Comparison of ENCODE assay signal across 8 mouse cellular contexts in the genomic region with DNA sequence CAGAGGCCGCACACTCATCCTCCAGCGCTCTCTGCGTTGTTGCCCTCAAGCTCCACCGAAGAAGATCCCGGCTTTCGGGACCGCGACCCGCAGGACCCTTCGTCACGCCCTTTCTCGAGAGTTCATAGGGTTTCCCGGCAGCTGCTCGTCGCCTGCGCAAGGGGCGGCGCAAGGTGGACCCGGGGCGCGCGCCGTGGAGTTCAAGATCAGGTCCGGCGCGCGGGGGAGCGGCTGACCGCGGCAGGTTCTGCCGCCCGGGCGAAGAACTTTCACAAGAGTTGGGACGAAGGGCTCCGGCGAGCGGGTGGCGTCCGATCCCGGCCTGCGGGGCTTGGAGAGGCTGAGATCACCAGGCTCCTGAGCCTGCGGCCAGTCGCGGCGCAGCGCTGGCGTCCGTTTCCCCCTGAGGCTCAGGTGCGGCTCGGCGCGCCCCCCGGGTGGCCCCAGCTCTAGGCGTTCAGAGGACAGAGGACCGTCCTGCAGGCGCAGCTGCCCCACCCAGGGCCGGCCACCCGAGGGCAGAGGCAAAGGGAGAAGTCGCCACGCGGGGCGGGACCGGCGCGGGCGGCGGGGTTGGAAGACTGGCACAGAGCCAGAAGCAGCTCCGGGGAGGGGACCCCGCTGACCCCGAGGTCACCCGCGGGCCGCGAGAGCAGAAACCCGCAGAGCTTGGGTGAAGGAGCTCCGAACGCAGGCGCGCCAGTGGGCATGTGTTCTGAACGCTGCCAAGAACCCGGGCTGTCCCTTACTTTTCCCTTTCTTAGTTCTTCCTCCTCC. TPM values are rescaled to one million over a fixed set of nuclear protein-coding genes. Genes with fewer than 3 reads are reported as not detected.
A peak's percentile ranks its signal among the peaks of the same experiment; 100 is the strongest.
DNase-seq lines count a peak whose midpoint lies in the region; ATAC-seq and TF ChIP-seq lines count a peak whose summit lies in the region.

A gene (minus strand): TSS at position 719 of the 777 bp plus-strand sequence.

- peaks cover 6% of the 10 kb centered on the region for H3K27me3 ChIP-seq in embryonic facial prominence, embryonic 11.5 days (ENCODE audit: control insufficient read depth, insufficient read depth, low read length)
- 0 out of 2 replicates have a peak, but pooled peaks cover 6% of the 10 kb centered on the region for H3K27me3 ChIP-seq in heart, embryonic 12.5 days (replicated peaks)
- H3K27me3 ChIP-seq in kidney, embryonic 15.5 days, result peaks cover 23% of the 10 kb centered on the region
- H3K27me3 ChIP-seq in lung, postnatal 0 days (replicated peaks; ENCODE audit: insufficient read depth, low read length), result no peaks in the 10 kb centered on the region

- WGBS in embryonic facial prominence, embryonic 11.5 days, result under 1% methylated on average over 71 of the region's 81 CpGs
- under 1% methylated on average over 81 of the region's 81 CpGs for WGBS in heart, embryonic 12.5 days
- WGBS in kidney, embryonic 15.5 days, result under 1% methylated on average over 81 of the region's 81 CpGs
- WGBS in lung, postnatal 0 days, result under 1% methylated on average over 65 of the region's 81 CpGs

- no peak within 1 kb of the TSS for H3K27ac ChIP-seq in left cerebral cortex, adult 2 months
- H3K27ac ChIP-seq in embryonic facial prominence, embryonic 11.5 days (replicated peaks; ENCODE audit: low read depth, low read length), result no peak within 1 kb of the TSS
- H3K27ac ChIP-seq in heart, embryonic 12.5 days (ENCODE audit: poor library complexity, severe bottlenecking), result peak within 1 kb of the TSS; percentile 49
- peak within 1 kb of the TSS; percentile 80 for H3K27ac ChIP-seq in kidney, embryonic 15.5 days
- peak within 1 kb of the TSS; percentile 66 for H3K27ac ChIP-seq in lung, postnatal 0 days (ENCODE audit: low read length)

- ATAC-seq in embryonic facial prominence, embryonic 11.5 days (replicated peaks; ENCODE audit: insufficient number of reproducible peaks, low FRiP score, low TSS enrichment, low read depth), result peak; percentile 74
- ATAC-seq in heart, embryonic 12.5 days (ENCODE audit: insufficient number of reproducible peaks, low FRiP score), result peak; percentile 80
- peak; percentile 85 for ATAC-seq in kidney, embryonic 15.5 days (replicated peaks; ENCODE audit: low FRiP score)
- peak; percentile 82 for ATAC-seq in lung, postnatal 0 days

- no peaks in the 10 kb centered on the region for H3K4me1 ChIP-seq in embryonic facial prominence, embryonic 11.5 days (ENCODE audit: control insufficient read depth, insufficient read depth, low read length)
- H3K4me1 ChIP-seq in heart, embryonic 12.5 days (replicated peaks), result 0 out of 2 replicates have a peak, but pooled peaks cover 3% of the 10 kb centered on the region
- peaks cover 6% of the 10 kb centered on the region; the same call in 1 of the 2 replicates for H3K4me1 ChIP-seq in kidney, embryonic 15.5 days
- H3K4me1 ChIP-seq in lung, postnatal 0 days (ENCODE audit: insufficient read depth, low read depth, low read length), result peaks cover 3% of the 10 kb centered on the region; the same call in 1 of the 2 replicates

- intact Hi-C loops in left cerebral cortex, adult 2 months (cut with DNase I), result no loop called here

- DNase-seq in left cerebral cortex, adult 2 months (ENCODE audit: extremely low spot score in 1 of 2, low spot score in 2 of 2), result peak; percentile 19
- DNase-seq in left cerebral cortex, adult 9 months (ENCODE audit: low spot score in 2 of 2), result no peak
- DNase-seq in embryonic facial prominence, embryonic 11.5 days (ENCODE audit: low spot score), result peak; percentile 36
- peak; percentile 56 for DNase-seq in lung, postnatal 0 days (ENCODE audit: low spot score)
- peak; percentile 31 for DNase-seq in ovary, postnatal 14 days (ENCODE audit: low spot score)
- DNase-seq in urinary bladder, postnatal 4 days (ENCODE audit: low spot score in 2 of 2), result peak; percentile 58 to 69

- peak within 1 kb of the TSS; percentile 71 for H3K9ac ChIP-seq in embryonic facial prominence, embryonic 11.5 days (replicated peaks; ENCODE audit: low read length)
- peak within 1 kb of the TSS; percentile 87 for H3K9ac ChIP-seq in heart, embryonic 12.5 days
- H3K9ac ChIP-seq in kidney, embryonic 15.5 days, result peak within 1 kb of the TSS; percentile 63
- peak within 1 kb of the TSS; percentile 61 for H3K9ac ChIP-seq in lung, postnatal 0 days (replicated peaks; ENCODE audit: low read depth)

- TF ChIP-seq EP300 in lung, postnatal 0 days (IDR thresholded peaks at IDR 0.05), result no peak

- no peaks in the 10 kb centered on the region for H3K36me3 ChIP-seq in embryonic facial prominence, embryonic 11.5 days (replicated peaks; ENCODE audit: control insufficient read depth, insufficient read depth, low read depth, low read length)
- H3K36me3 ChIP-seq in heart, embryonic 12.5 days, result no peaks in the 10 kb centered on the region
- H3K36me3 ChIP-seq in kidney, embryonic 15.5 days, result no peaks in the 10 kb centered on the region
- H3K36me3 ChIP-seq in lung, postnatal 0 days (ENCODE audit: insufficient read depth, low read length), result no peaks in the 10 kb centered on the region

- H3K4me3 ChIP-seq in left cerebral cortex, adult 2 months, result peak within 1 kb of the TSS; percentile 57
- peak within 1 kb of the TSS; percentile 74 for H3K4me3 ChIP-seq in embryonic facial prominence, embryonic 11.5 days (ENCODE audit: low read depth, low read length)
- peak within 1 kb of the TSS; percentile 70 for H3K4me3 ChIP-seq in heart, embryonic 12.5 days
- peak within 1 kb of the TSS; percentile 81 for H3K4me3 ChIP-seq in kidney, embryonic 15.5 days (replicated peaks)
- peak within 1 kb of the TSS; percentile 83 for H3K4me3 ChIP-seq in lung, postnatal 0 days (ENCODE audit: low read depth, low read length)

- peak within 1 kb of the TSS; percentile 100 for H3K4me2 ChIP-seq in embryonic facial prominence, embryonic 11.5 days (ENCODE audit: low read depth, low read length)
- H3K4me2 ChIP-seq in heart, embryonic 12.5 days, result peak within 1 kb of the TSS; percentile 99
- H3K4me2 ChIP-seq in kidney, embryonic 15.5 days, result peak within 1 kb of the TSS; percentile 97
- peak within 1 kb of the TSS; percentile 96 for H3K4me2 ChIP-seq in lung, postnatal 0 days (replicated peaks; ENCODE audit: low read depth, low read length)

- TF ChIP-seq CTCF in left cerebral cortex, adult 2 months (IDR thresholded peaks at IDR 0.05), result no peak
- peak; percentile 38 for TF ChIP-seq CTCF in lung, postnatal 0 days (IDR thresholded peaks at IDR 0.05)

- H3K9me3 ChIP-seq in embryonic facial prominence, embryonic 11.5 days (replicated peaks; ENCODE audit: control insufficient read depth, low read length), result no peaks in the 10 kb centered on the region
- no peaks in the 10 kb centered on the region for H3K9me3 ChIP-seq in heart, embryonic 12.5 days (replicated peaks)
- H3K9me3 ChIP-seq in kidney, embryonic 15.5 days (replicated peaks), result no peaks in the 10 kb centered on the region
- no peaks in the 10 kb centered on the region for H3K9me3 ChIP-seq in lung, postnatal 0 days (ENCODE audit: low read length)

RNA-seq across cellular contexts. Expression of the gene that starts here (rescaled TPM):
- 1 to 10 TPM; 2.4 to 2.5 TPM for total RNA-seq in left cerebral cortex, adult 2 months (2021)
- 1.4 and 3.5 TPM in 2 replicates for polyA plus RNA-seq in embryonic facial prominence, embryonic 11.5 days (2014; fragmentation: Nextera tagmentation; extraction: Ambion mirVana)
- 28.4 and 33.8 TPM in 2 replicates for polyA plus RNA-seq in heart, embryonic 12.5 days (2016; fragmentation: Nextera tagmentation; extraction: Ambion mirVana)
- 7.5 and 7.8 TPM in 2 replicates for polyA plus RNA-seq in kidney, embryonic 15.5 days (2015; fragmentation: Nextera tagmentation; extraction: Ambion mirVana)
- polyA plus RNA-seq in lung, postnatal 0 days (2015; fragmentation: Nextera tagmentation; extraction: Ambion mirVana), result 22.1 and 28.3 TPM in 2 replicates

Comparison
In these comparisons a context has a peak if more than half of its experiments do, and no peak if none do; other contexts are left out.
1. DNase-seq: peak in left cerebral cortex, adult 2 months (2 of 2), embryonic facial prominence, embryonic 11.5 days (single experiment), lung, postnatal 0 days (single experiment), ovary, postnatal 14 days (single experiment) and urinary bladder, postnatal 4 days (2 of 2); none in left cerebral cortex, adult 9 months (0 of 2).
2. H3K27ac ChIP-seq: peak in heart, embryonic 12.5 days (single experiment), kidney, embryonic 15.5 days (single experiment) and lung, postnatal 0 days (single experiment); none in left cerebral cortex, adult 2 months (single experiment) and embryonic facial prominence, embryonic 11.5 days (single experiment).
3. Peak in every context shown above with its lines, with median percentiles within 50 percentile points of each other: H3K4me3 ChIP-seq, ATAC-seq, H3K4me2 ChIP-seq and H3K9ac ChIP-seq.